Mouse (Mus musculus): ENCODE results near the gene Vmn2r29.
"Not testable (repeated sequence)": the region's sequence is repeated elsewhere in the genome, so short reads cannot be mapped to it uniquely, and the experiment has no call there.

DNA sequence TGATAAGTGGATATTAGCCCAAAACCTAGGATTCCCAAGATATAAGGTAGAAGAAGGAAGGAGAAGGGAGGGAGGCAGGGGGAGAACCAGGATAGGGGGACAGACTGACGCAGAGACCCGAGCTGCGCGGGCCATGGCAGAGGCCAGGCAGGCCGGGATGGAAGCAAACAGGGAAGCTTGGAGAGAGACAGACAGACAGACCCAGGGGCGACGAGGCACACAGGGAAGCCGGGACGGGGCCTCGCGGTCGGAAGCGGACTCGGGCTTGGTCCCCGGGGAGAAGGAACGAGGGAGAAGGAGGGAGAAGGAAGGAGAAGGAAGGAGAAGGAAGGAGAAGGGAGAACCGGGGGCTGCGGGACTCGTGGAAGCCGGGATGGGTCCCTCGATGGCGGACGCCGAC is 30.4 kb upstream of the Vmn2r29 start:
- not testable (repeated sequence) for TF ChIP-seq CTCF (IDR thresholded peaks at IDR 0.05; ENCODE audit: low read depth, low read length); POLR2A (IDR thresholded peaks at IDR 0.05; ENCODE audit: extremely low read depth, insufficient read depth, low read length)
